Mouse (Mus musculus) neural tube, embryonic 11.5 days (tissue): Measurements from ENCODE around the gene Vmn2r105. TPM values are rescaled to one million over a fixed set of nuclear protein-coding genes. Genes with fewer than 3 reads are reported as not detected.

Source experiments
- ATAC-seq: fragments of 200-750 bp; cut with Nextera tagmentation; 2 replicates; pipeline ENCODE4 v1.8.0; 2017; ENCODE audit warnings: moderate number of reproducible peaks, mild to moderate bottlenecking, moderate TSS enrichment, moderate library complexity; ENCODE audit not compliant: insufficient read depth, low FRiP score, low TSS enrichment
- DNase-seq: peaks from one replicate; pipeline ENCODE4 v3.0.0-alpha.2; 2015; ENCODE audit warnings: low spot score
- H3K27ac ChIP-seq: fragments of 300-500 bp; sonication (generic); 2 replicates; pipeline ENCODE4 v1.5.1; 2014; ENCODE audit warnings: low read depth, mild to moderate bottlenecking, low read length
- H3K27me3 ChIP-seq: fragments of 300-500 bp; sonication (generic); 2 replicates; pipeline ENCODE4 v1.6.1; 2014; ENCODE audit warnings: mild to moderate bottlenecking, low read length, mixed read lengths; ENCODE audit not compliant: control insufficient read depth, insufficient read depth
- H3K36me3 ChIP-seq: fragments of 300-500 bp; sonication (generic); 2 replicates; pipeline ENCODE4 v1.6.1; 2014; ENCODE audit warnings: mild to moderate bottlenecking, low read length, moderate library complexity, mixed read lengths; ENCODE audit not compliant: control insufficient read depth, insufficient read depth
- H3K4me1 ChIP-seq: fragments of 300-500 bp; sonication (generic); 2 replicates; pipeline ENCODE4 v1.6.1; 2014; ENCODE audit warnings: low read length, mixed read lengths; ENCODE audit not compliant: control insufficient read depth, insufficient read depth
- H3K4me2 ChIP-seq: fragments of 300-500 bp; sonication (generic); 2 replicates; pipeline ENCODE4 v1.6.1; 2014; ENCODE audit warnings: low read depth, mild to moderate bottlenecking, moderate library complexity
- H3K4me3 ChIP-seq: fragments of 300-500 bp; sonication (generic); 2 replicates; pipeline ENCODE4 v1.5.1; 2014; ENCODE audit warnings: low read depth, low read length
- H3K9ac ChIP-seq: fragments of 300-500 bp; sonication (generic); 2 replicates; pipeline ENCODE4 v1.6.1; 2014; ENCODE audit warnings: mild to moderate bottlenecking, low read length
- H3K9me3 ChIP-seq: fragments of 300-500 bp; sonication (generic); 2 replicates; pipeline ENCODE4 v1.6.1; 2016; ENCODE audit warnings: low read length; ENCODE audit not compliant: control insufficient read depth
- WGBS: fragments of 180-500 bp; shearing (Covaris S2); extraction: QIAGEN DNeasy Blood & Tissue Kit; methylation state at CpG from one replicate; pipeline ENCODE4 v1.1.7; 2014; 5-methylcytosine and 5-hydroxymethylcytosine counted together
- polyA plus RNA-seq: library from polyadenylated mRNA; unstranded; fragments of >200 nt; fragmentation: Nextera tagmentation; extraction: Ambion mirVana; gene quantifications from 2 replicates; pipeline ENCODE4 v1.2.1, GENCODE M21; 2014

The Vmn2r105 gene
- polyA plus RNA-seq, result not detected in 2 replicates

- Histone ChIP-seq H3K9ac (no peak within 1 kb of the TSS), H3K36me3 (no peaks in the 10 kb centered on the region), H3K4me3 (no peak within 1 kb of the TSS), H3K27ac (no peak within 1 kb of the TSS), H3K4me1 (no peaks in the 10 kb centered on the region), H3K9me3 (no peaks in the 10 kb centered on the region), H3K27me3 (no peaks in the 10 kb centered on the region), H3K4me2 (no peak within 1 kb of the TSS)
- DNase-seq (no peak), ATAC-seq (no peak)
- WGBS, result 82% methylated on average over 2 of the region's 2 CpGs
Measured at GRCm38 (mm10) chr17:20234952-20235351, at the start of gene Vmn2r105. TSS of gene Vmn2r105 (minus strand) at chr17:20235052.

GRCm38 (mm10) chr17:20255522-20255921 is 20.7 kb upstream of the Vmn2r105 start:
- no peak overlapping the region for H3K9ac ChIP-seq
- no peak overlapping the region for H3K4me2 ChIP-seq
- no peaks in the 10 kb centered on the region for H3K9me3 ChIP-seq
- no peak overlapping the region for H3K27ac ChIP-seq
- H3K4me1 ChIP-seq, result no peaks in the 10 kb centered on the region
- WGBS, result 72% methylated on average over 4 of the region's 4 CpGs
- H3K4me3 ChIP-seq, result no peak overlapping the region
- H3K27me3 ChIP-seq, result no peaks in the 10 kb centered on the region
- no peaks in the 10 kb centered on the region for H3K36me3 ChIP-seq
- no peak for ATAC-seq
- DNase-seq, result no peak

GRCm38 (mm10) chr17:20182997-20183396 is 51.9 kb downstream of the Vmn2r105 start, which contains the start of gene Fpr-rs6:
TSS of gene Fpr-rs6 (minus strand) at chr17:20183097.
- no peak within 1 kb of the TSS for H3K4me2 ChIP-seq
- DNase-seq, result no peak
- no peaks in the 10 kb centered on the region for H3K36me3 ChIP-seq
- ATAC-seq, result no peak
- H3K27ac ChIP-seq, result no peak within 1 kb of the TSS
- H3K4me3 ChIP-seq, result no peak within 1 kb of the TSS
- H3K27me3 ChIP-seq, result no peaks in the 10 kb centered on the region
- no peaks in the 10 kb centered on the region for H3K4me1 ChIP-seq
- H3K9me3 ChIP-seq, result no peaks in the 10 kb centered on the region; the same call in 1 of the 2 replicates
- H3K9ac ChIP-seq, result no peak within 1 kb of the TSS

Other genes with a start within 250 kb of the Vmn2r105 start
- gene Vmn2r104, start 186.7 kb downstream of the Vmn2r105 start, polyA plus RNA-seq, result not detected in 2 replicates
- gene Fpr-rs7, start 120.8 kb downstream of the Vmn2r105 start, polyA plus RNA-seq, result not detected in 2 replicates
- gene Fpr-rs6, start 52.0 kb downstream of the Vmn2r105 start, polyA plus RNA-seq, result not detected in 2 replicates
- gene Vmn2r106, start 50.5 kb upstream of the Vmn2r105 start, polyA plus RNA-seq, result not detected in 2 replicates
- not detected in 2 replicates for gene Vmn2r107, start 110.2 kb upstream of the Vmn2r105 start, polyA plus RNA-seq
- gene Vmn1r224, start 179.1 kb upstream of the Vmn2r105 start, polyA plus RNA-seq, result not detected in 2 replicates
- not detected in 2 replicates for gene Vmn2r108, start 246.3 kb upstream of the Vmn2r105 start, polyA plus RNA-seq